Comparison of ENCODE assay signal across 11 mouse cellular contexts in genomic region chr3:118434847-118435246, GRCm38 (mm10).
DNase-seq lines count a peak whose midpoint lies in the region; ATAC-seq and TF ChIP-seq lines count a peak whose summit lies in the region.
"Had no signal": no experiment of that assay in that cellular context is flagged by ENCODE, and none has a peak within 500 bp of the region (broad histone marks: within the 10 kb centered on the region; RNA-seq: fewer than 3 reads in every experiment).

No protein-coding gene starts in this region.

- 2% methylated on average over 13 of the region's 13 CpGs for WGBS in heart, embryonic 12.5 days
- WGBS in heart, adult 2 months = 3% methylated on average over 13 of the region's 13 CpGs
- WGBS in forebrain, embryonic 11.5 days = 1% methylated on average over 13 of the region's 13 CpGs
- 3% methylated on average over 13 of the region's 13 CpGs for WGBS in limb, embryonic 14.5 days

- H3K4me1 ChIP-seq in heart, embryonic 12.5 days (replicated peaks) = peaks cover 30% of the 10 kb centered on the region
- no peaks in the 10 kb centered on the region for H3K4me1 ChIP-seq in heart, adult 2 months (ENCODE audit: control insufficient read depth, insufficient read depth, low read length)
- H3K4me1 ChIP-seq in ES-Bruce4 (ENCODE audit: control insufficient read depth, insufficient read depth, low read length) = no peaks in the 10 kb centered on the region
- 0 out of 2 replicates have a peak, but pooled peaks cover 3% of the 10 kb centered on the region for H3K4me1 ChIP-seq in forebrain, embryonic 11.5 days (replicated peaks; ENCODE audit: control insufficient read depth, insufficient read depth, low read length)
- H3K4me1 ChIP-seq in limb, embryonic 14.5 days (ENCODE audit: control insufficient read depth, insufficient read depth, low read length) = peaks cover 20% of the 10 kb centered on the region

- peak overlapping the region; percentile 93 for H3K4me2 ChIP-seq in heart, embryonic 12.5 days
- peak overlapping the region; percentile 81 for H3K4me2 ChIP-seq in forebrain, embryonic 11.5 days (ENCODE audit: low read depth, low read length, severe bottlenecking)
- H3K4me2 ChIP-seq in limb, embryonic 14.5 days (replicated peaks; ENCODE audit: low read depth, low read length, severe bottlenecking) = peak overlapping the region; percentile 72

- no peaks in the 10 kb centered on the region for H3K79me2 ChIP-seq in heart, adult 2 months (replicated peaks; ENCODE audit: control insufficient read depth, insufficient read depth, low read length)

- no peak overlapping the region for H3K9ac ChIP-seq in heart, embryonic 12.5 days
- H3K9ac ChIP-seq in heart, adult 2 months (ENCODE audit: low read depth, low read length) = no peak overlapping the region
- no peak overlapping the region for H3K9ac ChIP-seq in ES-Bruce4 (ENCODE audit: low read depth, poor library complexity, severe bottlenecking)
- H3K9ac ChIP-seq in forebrain, embryonic 11.5 days (ENCODE audit: low read length) = peak overlapping the region; percentile 53
- no peak overlapping the region for H3K9ac ChIP-seq in limb, embryonic 14.5 days (ENCODE audit: low read depth, low read length, severe bottlenecking)

- no peaks in the 10 kb centered on the region for H3K36me3 ChIP-seq in heart, embryonic 12.5 days
- H3K36me3 ChIP-seq in heart, adult 2 months (ENCODE audit: control insufficient read depth, insufficient read depth, low read length) = no peaks in the 10 kb centered on the region
- no peaks in the 10 kb centered on the region for H3K36me3 ChIP-seq in ES-Bruce4 (ENCODE audit: control insufficient read depth, insufficient read depth, low read length, poor library complexity, severe bottlenecking)
- no peaks in the 10 kb centered on the region for H3K36me3 ChIP-seq in forebrain, embryonic 11.5 days (ENCODE audit: control insufficient read depth, insufficient read depth, low read length)
- H3K36me3 ChIP-seq in limb, embryonic 14.5 days (ENCODE audit: control insufficient read depth, insufficient read depth, low read length) = no peaks in the 10 kb centered on the region

- peak overlapping the region; percentile 59 for H3K4me3 ChIP-seq in heart, embryonic 12.5 days
- H3K4me3 ChIP-seq in heart, adult 2 months = no peak overlapping the region
- H3K4me3 ChIP-seq in ES-Bruce4 (ENCODE audit: low read depth, low read length) = peak overlapping the region; percentile 34
- peak overlapping the region; percentile 47 for H3K4me3 ChIP-seq in forebrain, embryonic 11.5 days (ENCODE audit: low read depth, low read length)
- peak overlapping the region; percentile 41 for H3K4me3 ChIP-seq in limb, embryonic 14.5 days (replicated peaks; ENCODE audit: low read length)

- no peak for TF ChIP-seq EP300 in heart, adult 2 months (IDR thresholded peaks at IDR 0.05; ENCODE audit: insufficient read depth, low read depth, low read length)
- TF ChIP-seq EP300 in ES-Bruce4 (IDR thresholded peaks at IDR 0.05; ENCODE audit: insufficient read depth, low read depth, low read length) = no peak

- peaks cover 52% of the 10 kb centered on the region for H3K27me3 ChIP-seq in heart, embryonic 12.5 days (replicated peaks)
- H3K27me3 ChIP-seq in heart, adult 2 months (ENCODE audit: control insufficient read depth, insufficient read depth, low read length) = peaks cover 14% of the 10 kb centered on the region
- H3K27me3 ChIP-seq in ES-Bruce4 (ENCODE audit: control insufficient read depth, insufficient read depth, low read length, poor library complexity, severe bottlenecking) = peaks cover 6% of the 10 kb centered on the region
- peaks cover 19% of the 10 kb centered on the region; the same call in 1 of the 2 replicates for H3K27me3 ChIP-seq in forebrain, embryonic 11.5 days (ENCODE audit: control insufficient read depth, insufficient read depth, low read length)
- peaks cover 41% of the 10 kb centered on the region for H3K27me3 ChIP-seq in limb, embryonic 14.5 days (ENCODE audit: control insufficient read depth, insufficient read depth, low read length)
- H3K27me3 ChIP-seq: CH12.LX had no signal

- DNase-seq in heart, adult 2 months = no peak
- peak; percentile 54 for DNase-seq in forebrain, embryonic 11.5 days (ENCODE audit: low spot score)
- DNase-seq in limb, embryonic 14.5 days (ENCODE audit: low spot score) = no peak
- no peak for DNase-seq in c-Kit-positive CD71-positive TER-119-positive erythroid progenitor cells, embryonic 14.5 days (ENCODE audit: low spot score)
- no peak for DNase-seq in thymus, postnatal 25 days
- DNase-seq: thymus, postnatal 14 days had no signal

- no peak for TF ChIP-seq POLR2A in heart, adult 2 months (IDR thresholded peaks at IDR 0.05; ENCODE audit: insufficient read depth, low read depth, low read length)
- TF ChIP-seq POLR2A in ES-Bruce4 (IDR thresholded peaks at IDR 0.05; ENCODE audit: insufficient read depth, low read length) = no peak
- no peak for TF ChIP-seq POLR2A in limb, embryonic 14.5 days (IDR thresholded peaks at IDR 0.05; ENCODE audit: borderline replicate concordance, extremely low read depth, insufficient read depth, insufficient read length)

- no peak overlapping the region for H3K27ac ChIP-seq in heart, embryonic 12.5 days (ENCODE audit: poor library complexity, severe bottlenecking)
- H3K27ac ChIP-seq in heart, adult 2 months = no peak overlapping the region
- H3K27ac ChIP-seq in ES-Bruce4 (ENCODE audit: insufficient read depth, low read length) = no peak overlapping the region
- H3K27ac ChIP-seq in forebrain, embryonic 11.5 days (ENCODE audit: low read depth, low read length) = no peak overlapping the region
- no peak overlapping the region for H3K27ac ChIP-seq in limb, embryonic 14.5 days (replicated peaks; ENCODE audit: low read depth, low read length)
- H3K27ac ChIP-seq: macrophage had no signal

- no peaks in the 10 kb centered on the region for H3K9me3 ChIP-seq in heart, embryonic 12.5 days (replicated peaks)
- H3K9me3 ChIP-seq in ES-Bruce4 (replicated peaks; ENCODE audit: control insufficient read depth, insufficient read depth, low read length, poor library complexity, severe bottlenecking) = no peaks in the 10 kb centered on the region
- H3K9me3 ChIP-seq in forebrain, embryonic 11.5 days (ENCODE audit: control insufficient read depth, low read length) = no peaks in the 10 kb centered on the region
- no peaks in the 10 kb centered on the region for H3K9me3 ChIP-seq in limb, embryonic 14.5 days (ENCODE audit: control insufficient read depth, low read length)

- intact Hi-C loops in heart, adult 2 months (cut with DNase I) = loop anchor here (5.0 kb wide), 1 partner anchor 1757 kb away; no protein-coding TSS in a partner anchor

- no peak for TF ChIP-seq CTCF in heart, adult 2 months (IDR thresholded peaks at IDR 0.05)
- no peak for TF ChIP-seq CTCF in ES-Bruce4 (IDR thresholded peaks at IDR 0.05; ENCODE audit: low read depth, low read length)

- no peak for ATAC-seq in heart, embryonic 12.5 days (ENCODE audit: insufficient number of reproducible peaks, low FRiP score)
- ATAC-seq in forebrain, embryonic 11.5 days (replicated peaks; ENCODE audit: low FRiP score) = no peak
- ATAC-seq in limb, embryonic 14.5 days (ENCODE audit: low FRiP score, low read depth) = no peak
- ATAC-seq in monocyte, adult 5-6 weeks (replicated peaks; ENCODE audit: insufficient number of reproducible peaks, low FRiP score, low TSS enrichment, poor library complexity, severe bottlenecking) = no peak
